Mouse (Mus musculus): ENCODE measurements around the gene Rem1.

Rem1 gene

DNA sequence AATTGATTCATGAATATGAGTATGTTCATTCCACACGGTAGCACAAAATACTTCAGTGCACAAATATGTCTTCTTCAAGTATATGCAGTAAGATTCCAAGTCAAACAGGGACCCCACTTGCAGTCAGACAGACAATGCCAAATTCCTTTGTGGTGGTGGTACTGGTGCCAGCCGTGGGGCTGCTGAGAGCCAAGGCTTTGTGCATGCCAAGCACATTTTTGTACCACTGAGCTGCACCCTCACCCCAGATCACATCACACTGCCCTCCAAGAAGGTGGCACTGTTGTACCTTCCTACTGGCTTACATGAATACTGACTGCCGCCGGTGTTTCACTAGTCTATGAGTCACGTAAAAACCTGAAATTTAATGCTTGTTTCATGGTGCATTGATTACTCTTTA is 52.2 kb downstream of the Rem1 start:
- no peak for DNase-seq

DNA sequence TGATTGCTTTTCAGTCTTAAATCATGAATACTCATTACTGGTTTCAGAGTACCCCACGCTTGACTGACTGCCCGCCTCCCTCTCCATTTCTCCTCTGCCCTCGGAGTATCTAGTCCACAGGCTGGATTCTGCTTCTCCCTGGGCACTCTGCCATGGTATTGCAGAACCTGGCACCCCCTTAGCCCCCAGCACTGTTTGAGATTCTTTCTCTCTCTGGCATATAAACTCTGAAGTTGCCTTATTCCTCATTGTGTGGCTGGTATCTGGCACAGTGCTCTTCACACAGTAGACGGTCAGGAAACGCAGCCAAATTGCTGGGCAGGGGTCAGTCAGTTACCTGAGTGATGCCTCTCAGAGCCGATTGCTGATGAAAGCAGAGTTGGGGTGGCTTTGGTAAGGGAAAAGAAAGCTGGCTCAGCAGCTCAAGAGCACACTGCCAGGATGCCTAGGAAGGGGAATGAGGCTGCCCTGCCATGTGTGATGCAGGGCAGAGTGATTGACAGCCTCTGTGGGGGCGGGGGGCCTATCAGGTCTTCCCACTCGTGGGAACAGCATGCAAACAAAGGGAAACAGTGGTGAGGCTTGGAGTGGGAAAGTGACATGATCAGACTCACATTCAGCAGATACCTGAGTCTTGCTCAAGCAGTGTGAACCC is 53.1 kb downstream of the Rem1 start:
- no peak for DNase-seq

DNA sequence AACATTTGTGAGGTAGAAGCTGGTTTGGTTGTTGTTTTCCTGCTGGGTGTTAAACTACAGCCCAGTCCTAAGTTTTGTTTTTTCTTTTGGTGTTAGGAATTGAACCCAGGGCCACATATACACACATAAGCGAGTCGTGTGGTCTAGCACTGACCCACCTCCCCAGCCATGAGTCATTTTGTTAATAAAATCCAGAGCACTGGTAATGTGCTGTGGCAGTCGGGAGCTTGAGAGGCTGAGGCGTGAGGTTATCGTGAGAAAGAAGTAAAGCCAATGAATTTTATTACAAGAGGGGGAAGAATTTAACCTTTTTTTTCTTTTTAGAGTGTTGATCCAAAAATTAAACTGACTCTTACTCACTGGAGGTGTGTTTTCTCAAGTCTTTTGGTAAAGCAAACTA is 56.3 kb downstream of the Rem1 start:
- DNase-seq = no peak
